Mouse (Mus musculus) erythroblast, embryonic 14.5 days (primary cell): ENCODE results near the gene Jaml.

ENCODE experiments used
- GATA1 ChIP-seq: IDR thresholded peaks from 2 replicates; pipeline ENCODE4 v1.6.1; 2012; ENCODE audit warnings: low read length, inconsistent platforms, mixed read lengths
- TAL1 ChIP-seq: IDR thresholded peaks from 3 replicates; pipeline ENCODE4 v1.6.1; 2012; ENCODE audit warnings: low read length, inconsistent platforms, mixed read lengths

DNA sequence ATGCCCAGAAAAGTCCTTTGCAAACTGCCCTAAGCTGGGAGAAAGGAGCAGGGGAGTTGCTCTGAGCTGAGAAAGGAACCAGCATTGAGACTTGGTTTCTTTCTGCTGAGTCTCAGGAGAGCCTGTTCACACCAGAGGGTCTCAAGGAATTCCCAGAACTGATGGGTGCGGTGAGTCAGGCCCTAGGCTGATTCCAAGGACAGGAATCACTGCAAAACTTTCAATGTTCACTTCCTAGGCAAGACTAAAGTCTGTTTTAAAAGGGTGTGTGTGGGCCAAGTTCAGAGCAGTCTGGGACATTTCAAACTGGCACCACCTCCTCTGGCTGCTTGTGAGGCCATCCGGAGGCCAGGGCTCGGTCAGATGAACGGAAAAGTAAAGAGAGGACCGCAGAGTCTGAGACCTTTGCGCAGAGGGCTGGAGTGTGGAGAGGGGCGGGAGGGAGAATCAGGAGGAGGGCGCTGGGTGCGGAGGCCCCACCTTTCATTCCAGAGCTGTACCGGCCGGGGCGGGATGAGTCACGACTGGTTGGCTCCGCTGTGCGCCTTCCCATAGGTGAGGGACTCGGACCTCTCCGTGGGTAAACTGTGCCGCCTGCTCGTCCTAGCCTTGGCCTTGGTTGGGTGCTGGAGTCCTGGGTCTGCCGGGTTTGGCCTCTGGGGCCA is 36.8 kb upstream of the Jaml start:
- TF ChIP-seq GATA1 (no peak), TAL1 (no peak)
